Mouse (Mus musculus) CD4-positive, CD25-positive, alpha-beta regulatory T cell, adult 2 months (primary cell): ENCODE results near the gene Nmt1.
A peak's percentile ranks its signal among the peaks of the same experiment; 100 is the strongest.

Experiments
- DNase-seq: peaks from one replicate; pipeline ENCODE4 v3.0.0-alpha.2; 2012; ENCODE audit warnings: low read depth, low spot score

The Nmt1 gene

DNA sequence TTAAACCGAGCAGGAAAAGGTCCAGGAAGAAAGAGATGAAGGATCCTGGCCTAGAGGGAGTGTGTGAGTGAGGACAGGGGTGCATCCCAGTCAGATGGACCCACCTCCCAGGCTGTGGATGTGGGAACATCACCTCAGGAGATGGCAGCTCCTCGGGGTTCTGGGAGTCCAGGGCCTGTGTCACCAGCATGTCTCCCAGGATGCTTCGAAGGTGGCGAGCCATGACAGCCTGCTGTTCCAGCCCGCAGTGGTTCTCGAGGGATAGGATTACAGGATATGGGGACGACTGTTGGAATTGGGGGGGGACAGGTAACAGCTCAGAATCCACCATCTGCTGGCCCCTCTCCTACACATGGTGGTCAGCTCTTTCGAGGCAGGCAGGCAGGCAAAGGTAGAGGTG, 48.6 kb downstream of the Nmt1 start:
- no peak for DNase-seq

DNA sequence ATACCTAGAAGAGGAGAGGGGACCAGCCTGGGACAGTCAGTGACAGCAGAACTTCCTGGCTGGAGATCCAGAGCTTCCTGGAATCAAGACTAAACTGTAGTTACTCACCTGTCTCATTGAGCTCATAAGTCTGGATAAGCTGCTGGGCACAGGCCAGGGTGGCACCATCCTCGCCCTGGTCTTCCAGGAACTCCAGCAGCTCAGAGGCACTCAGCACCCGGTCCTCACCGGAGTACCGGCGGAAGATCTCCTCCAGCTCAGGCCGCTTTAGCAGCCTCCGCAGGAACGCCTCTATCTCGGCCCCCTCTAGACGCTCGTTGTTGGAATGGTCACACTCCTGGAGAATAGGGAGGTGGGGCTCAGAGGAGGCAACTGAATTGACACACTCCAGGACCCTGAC, 50.1 kb downstream of the Nmt1 start:
- DNase-seq = no peak

DNA sequence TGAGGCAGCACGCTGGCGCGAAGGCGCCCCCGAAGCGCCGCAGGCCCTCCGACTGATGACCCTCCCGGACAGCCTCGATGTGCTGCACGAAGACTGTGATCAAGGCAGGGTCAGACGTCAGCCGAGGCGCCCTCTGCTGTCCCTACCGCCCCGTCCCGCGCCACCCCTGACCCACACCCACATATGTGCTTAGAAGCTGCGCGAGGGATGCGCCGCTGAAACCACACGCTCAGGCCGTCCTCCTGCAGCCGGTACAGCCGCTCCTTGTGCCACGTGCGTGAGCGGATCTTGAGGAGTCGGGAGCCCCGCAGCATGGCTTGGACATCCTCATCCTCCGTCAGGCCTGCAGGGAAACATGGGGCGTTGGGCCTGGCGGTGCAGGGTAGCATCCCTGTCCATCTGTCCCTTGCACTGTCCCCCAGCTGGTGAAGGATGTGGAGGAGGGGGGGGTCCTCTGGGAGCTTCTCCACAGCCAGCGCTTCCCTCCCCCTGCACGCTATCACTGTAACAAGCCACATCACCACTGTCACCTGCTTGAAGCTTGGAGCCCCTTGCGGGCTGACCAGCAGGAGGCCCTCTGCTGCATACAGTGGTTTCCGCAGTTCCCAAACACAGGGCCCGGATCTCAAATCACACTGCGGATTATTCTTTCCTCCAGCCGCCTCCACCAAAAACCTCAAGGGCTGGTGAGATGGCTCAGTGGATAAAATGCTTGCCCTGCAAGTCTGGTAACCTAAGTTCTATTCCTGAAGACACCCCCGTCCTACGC, 52.5 kb downstream of the Nmt1 start:
- DNase-seq = no peak

DNA sequence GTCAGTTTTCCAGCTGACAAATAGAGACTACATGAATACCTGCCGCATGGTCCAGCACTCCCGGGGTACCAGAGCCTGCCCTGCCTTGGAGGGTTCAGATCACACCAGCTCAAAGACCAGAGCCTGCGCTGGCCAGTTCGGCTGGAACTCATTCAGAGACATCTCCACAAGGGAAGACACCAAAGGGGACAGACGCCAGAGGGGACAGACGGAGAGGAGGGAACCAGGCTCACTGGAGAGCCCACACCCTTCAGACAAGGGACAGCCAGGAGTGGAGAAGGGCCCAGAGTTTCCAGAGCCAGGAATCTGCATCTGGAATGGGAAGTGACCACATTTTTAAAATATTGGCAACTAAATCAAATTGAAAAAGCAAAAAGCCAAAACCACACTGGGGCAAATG, 53.6 kb downstream of the Nmt1 start:
- DNase-seq = no peak

DNA sequence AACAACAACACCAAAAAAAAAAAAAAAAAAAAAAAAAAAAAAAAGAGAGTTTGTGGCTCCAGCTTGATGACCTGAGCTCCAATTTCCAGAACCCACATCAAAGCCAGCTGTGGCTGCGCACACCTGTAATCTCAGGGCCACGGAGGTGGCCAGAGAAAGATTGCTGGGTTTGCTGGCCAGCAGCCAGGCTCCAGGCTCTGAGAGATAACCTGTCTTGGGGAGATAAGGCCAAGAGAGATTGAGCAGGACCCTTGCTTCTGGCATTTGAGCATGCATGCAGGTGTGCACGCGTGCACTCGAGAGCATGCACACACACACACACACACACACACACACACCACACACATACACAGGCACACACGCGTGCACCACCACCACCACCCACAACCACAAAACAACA, 65.3 kb downstream of the Nmt1 start:
- DNase-seq = no peak

DNA sequence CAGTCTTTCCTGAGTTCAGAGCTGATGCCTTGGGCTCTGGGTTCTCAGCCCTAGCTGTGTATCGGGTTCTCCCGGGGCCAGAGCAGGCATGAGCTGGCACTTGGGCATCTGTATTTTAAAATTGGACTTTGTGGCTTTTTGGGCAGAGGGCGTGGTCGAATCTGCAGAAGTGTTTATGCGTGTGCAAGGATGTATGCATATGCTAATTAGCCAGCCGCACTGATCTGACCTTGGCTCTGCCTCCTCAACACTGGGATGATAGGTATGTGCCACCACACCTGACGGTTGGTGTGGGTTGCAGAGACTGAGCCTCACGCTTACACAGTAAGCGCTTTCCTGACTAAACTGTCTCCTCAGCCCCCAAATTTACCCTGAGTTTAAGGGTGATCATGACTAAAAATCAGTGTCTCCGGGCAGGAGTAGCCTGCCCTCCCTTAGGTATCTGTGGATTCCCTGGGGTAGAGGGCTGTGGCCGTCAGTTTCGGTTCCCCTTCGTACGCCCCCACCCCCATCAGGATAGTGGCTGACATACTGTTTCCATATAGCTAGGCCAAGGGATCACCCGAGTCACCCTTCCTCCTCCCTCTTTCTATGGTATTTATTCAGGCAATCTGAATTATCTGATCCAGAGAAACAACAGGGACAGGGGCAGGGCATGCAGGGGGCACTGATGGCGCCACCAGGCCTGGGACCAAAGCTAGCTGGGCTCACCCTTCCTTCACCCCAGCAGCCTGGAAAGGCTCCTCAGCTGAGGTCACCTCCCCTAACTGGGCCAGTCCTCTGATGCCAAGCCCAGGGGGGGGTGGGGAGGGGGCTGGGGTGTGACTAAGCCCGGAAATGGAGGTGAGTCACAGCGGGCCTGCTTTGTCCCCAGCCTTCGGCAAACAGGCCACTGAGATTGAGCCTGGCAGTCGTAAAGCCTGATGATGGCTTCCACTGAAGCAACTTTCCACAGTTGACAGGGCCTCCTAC, 66.2 kb downstream of the Nmt1 start:
- DNase-seq = no peak

DNA sequence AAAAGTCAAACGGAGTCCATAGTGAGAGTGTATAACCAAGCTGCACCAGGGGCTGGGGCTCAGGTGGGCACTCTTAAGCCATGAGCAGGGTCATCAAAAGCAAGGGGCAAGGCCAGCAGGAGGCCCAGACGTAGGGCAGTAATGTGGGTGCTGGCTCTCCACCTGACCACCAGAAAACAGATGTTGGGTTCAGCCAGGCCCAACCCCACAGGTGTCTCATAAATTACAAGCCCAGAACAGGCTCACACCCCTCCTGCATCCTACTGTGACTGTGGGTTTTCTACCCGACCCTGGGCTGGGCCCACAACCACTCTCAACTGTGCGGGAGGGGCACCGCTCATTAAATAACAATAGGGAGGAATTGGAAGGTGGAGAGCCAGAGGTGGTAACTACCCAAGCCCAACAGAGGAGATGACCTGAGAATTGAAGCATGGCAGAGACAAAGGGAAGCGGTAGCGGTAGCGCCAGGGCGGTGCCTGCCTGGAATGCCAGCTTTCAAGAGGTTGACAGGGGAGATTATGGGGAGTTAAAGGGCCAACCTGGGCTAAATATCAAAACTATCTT, 67.2 kb downstream of the Nmt1 start:
- no peak for DNase-seq

DNA sequence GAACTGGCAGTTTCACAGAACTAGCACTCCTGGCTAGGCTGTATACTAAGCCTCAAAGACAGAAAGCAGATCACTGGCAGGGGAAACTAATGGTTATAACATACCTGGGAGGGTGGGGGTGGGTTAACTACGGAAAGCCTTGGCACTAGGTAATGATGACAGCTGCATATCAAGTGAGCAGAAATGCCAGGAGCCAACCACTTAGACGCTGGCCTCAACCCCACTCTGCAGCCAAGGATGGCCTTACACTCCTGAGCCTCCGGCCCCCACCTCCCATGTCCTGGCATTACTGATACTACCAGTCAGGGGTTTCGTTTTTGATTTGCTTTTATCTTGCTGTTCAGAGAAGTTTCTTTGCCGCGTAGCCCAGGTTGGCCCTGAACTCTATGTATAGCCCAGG, 67.8 kb downstream of the Nmt1 start:
- DNase-seq = no peak

DNA sequence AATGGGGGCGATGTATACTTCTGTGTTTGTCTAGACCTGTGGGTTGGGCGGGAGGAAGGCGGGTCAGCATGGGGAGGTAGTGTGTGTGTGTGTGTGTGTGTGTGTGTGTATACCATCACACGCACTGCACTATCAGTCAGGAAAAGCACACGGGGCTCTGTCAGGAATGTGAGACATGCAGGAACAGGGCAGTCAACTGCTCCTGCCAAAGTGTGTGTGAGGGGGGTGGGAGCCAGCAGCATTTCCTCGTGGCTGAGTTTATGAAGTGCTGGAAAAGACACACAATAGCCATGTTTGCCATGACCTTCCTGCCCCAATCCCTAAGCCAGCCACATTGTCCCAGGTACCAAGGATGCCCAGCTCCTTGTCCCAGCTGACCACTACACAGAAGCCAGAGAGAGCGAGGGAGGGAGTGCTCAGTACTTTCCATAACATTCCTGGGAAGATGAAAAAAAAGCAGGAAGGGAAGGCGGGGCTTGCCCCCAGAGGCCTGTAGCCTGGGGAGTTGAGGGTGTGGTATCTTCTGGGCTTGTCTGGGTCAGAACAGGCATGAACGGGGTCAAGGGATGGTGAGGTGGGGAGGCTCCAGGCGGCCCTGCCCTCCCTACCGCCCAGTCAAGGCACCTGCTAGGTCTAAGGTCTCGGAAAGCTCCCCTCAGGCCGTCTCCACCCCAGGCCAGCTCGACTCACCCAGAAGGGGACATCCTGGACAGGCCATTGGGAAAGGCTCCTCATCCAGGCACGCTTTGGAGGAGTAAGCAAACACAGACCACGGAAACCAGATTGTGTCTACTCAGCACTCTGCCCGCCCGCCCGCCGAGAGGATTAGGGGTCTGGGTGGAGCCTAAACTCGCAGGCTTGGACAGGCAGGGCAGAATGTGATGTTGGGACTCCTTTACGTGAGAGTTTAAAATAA, 69.2 kb downstream of the Nmt1 start:
- no peak for DNase-seq

DNA sequence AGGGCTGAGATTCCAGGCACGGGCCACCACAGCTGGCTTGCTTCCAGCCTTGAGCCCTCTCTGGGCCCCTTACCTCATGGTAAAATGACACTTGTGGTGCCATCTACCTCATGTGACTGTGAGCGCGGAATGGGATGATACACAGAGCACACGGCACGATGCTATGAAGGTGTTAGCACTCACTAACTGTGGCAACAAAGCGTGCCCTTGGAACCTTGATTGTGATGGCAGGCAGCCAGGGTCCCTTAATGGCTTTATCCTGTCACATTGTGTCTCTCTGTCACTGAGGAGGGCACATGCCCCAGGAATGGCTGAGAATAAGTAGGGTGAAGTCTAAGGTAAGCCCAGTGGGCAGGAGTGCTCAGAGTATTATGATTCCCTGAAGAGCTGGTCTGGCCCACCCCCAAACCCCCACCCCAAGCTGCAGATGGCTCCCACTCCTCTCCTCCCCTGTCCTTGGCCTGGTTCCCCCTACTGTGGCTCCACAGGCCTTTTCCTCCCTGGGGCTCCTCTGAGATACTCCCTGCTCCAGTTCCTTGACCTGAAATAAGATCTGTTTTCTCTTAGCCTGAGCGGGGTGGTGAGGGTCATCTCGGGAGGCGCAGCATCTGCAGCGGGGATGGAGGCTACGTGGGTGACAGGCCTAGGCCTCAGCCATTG, 70.7 kb downstream of the Nmt1 start:
- DNase-seq = no peak

DNA sequence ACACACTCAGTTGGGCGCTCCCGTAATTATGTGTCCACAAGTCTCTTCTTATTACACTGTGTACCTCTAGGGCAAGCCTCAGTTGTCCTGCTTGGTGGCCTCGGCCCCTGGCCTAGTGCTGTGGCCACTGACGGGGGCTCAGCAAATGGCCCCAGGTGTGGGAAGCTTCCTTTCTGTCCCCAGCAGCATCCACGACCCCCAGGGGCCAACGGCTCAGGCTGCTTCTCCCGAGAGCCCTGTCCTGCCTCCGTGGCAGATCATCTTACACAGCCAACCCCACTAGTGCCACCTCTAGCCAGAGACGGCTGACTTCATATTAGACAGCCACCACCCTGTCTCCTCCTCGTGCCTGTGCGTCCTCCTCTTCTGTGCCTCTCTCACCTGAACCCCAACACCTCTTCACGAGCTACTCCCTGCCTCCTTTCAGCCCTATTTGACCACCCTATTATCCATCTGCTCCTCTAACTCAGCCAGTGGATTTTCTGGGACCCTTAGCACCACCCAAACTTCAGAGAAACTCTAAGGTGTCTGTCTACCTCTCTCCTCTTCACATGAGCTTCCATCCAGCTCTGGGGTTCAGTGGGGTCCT, 71.5 kb downstream of the Nmt1 start:
- DNase-seq = no peak

DNA sequence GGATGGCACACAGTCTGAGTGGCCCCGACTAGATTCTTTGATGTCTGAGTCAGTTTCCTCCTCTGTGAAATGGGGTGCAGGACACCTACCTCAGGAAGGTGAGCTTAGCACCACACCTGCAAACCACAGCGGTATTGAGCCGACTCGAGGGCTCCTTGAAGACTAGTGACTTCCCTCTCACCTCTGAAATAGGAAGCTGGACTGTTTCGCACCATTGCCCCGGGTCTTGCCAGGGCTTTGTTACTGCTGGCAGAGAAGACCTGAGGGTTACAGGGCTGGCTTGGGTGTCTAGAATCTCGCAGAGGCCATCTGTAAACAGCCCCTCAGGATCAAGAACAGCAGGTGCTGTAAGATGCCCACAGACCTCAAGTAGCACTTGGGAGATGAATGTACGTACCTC, 72.4 kb downstream of the Nmt1 start:
- no peak for DNase-seq

DNA sequence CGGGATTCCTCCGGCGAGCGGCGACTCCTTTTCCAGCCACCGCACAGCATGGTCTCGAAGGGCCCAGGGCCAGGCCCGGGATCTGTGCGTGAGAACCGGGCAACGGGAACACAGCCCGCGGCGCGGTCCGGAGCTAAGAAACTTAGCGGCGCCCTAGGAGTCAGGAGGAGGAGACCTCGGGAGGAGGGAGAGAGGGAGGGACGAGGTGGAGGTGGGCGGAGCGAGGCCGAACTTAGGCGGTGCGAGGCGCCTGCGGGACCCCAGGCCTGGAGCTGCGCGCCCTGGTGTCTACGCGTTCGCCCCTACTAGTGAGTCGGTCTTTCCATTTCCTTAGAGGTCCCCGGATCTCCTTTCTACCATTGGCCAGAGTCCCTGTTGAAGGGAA, 73.5 kb downstream of the Nmt1 start, which contains the start of the genes Plcd3 and Acbd4:
Plcd3 (minus strand) TSS at position 178 of the 385 bp plus-strand sequence.
Acbd4 (plus strand) TSS at position 202 of the 385 bp plus-strand sequence.
- DNase-seq = peak; percentile 70

DNA sequence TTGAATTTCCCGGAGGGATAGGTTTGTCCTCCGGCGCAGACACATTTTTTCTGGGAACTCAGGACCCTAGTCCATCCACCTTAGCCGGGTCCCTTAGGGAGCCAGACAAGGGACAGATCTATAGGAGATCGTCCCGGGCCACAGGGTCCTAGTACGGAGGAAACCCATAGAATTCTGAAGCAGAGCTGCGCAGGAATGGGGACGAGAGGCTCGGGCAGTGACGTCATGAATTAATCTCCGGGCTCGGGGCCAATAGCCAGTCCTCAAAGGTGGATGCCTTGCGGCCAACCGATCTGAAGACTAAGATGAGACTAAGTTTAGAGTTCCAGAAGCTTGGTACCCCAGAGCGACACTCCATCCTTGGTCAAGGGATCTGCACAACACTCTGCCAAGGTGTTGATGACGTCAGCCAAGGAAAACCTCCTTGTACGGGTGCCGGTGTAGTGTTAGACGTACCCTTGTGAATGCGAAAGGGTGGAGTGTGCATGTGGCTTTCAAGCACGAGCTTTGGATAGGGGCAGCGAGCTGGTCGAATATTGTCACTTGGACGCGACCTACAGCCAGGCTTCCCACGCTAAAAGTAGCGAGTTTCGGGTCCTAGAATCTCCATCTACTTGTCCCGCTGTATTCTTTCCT, 74.0 kb downstream of the Nmt1 start:
- DNase-seq = peak; percentile 65

DNA sequence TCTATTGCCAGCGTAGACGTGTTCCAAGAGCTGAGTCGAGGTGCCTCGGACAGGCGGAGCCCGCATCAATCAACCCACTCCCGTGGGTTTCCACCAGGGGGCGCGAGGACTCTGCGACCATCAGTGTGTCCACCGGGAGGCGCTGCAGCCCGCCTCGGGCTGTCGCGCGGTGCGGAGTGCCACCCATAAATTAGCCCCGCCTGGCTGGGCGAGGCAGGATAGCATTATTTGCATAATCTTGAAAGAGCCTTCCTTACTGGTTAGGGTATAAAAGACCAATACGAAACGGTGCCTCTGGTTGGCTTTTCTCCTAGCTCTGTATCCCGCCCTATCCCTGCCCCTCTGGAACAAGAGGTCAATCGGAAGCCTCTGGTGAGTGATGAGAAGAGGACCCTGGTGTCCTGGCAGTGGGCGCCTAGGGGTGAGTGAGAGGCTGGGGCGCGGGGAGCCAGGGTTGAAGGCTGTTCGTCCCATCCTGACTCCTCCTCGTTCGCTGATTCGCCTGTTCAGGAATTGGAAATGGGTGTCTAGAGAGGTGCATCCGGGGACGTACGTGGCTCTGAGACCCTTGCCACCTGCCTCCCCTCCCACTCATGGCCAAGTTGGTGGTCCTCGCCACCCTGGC, 74.8 kb downstream of the Nmt1 start:
- DNase-seq = peak; percentile 97

DNA sequence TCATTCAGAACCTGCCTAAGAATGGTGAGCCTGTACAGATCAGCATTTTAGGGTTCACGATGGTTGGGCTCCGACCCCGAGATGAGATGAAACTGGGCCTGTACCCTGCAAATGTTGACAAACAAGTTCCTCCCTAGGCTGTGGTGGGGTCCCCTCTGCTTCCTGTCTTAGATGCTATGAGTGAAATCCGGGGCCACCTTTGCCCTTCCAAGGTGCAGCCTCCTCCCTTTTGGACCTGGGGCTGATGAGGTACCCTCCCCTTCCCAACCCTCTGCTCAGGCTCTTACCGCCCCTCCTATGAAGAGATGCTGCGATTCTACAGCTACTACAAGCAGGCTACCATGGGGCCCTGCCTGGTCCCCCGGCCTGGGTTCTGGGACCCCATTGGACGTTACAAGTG, 75.6 kb downstream of the Nmt1 start:
- no peak for DNase-seq

DNA sequence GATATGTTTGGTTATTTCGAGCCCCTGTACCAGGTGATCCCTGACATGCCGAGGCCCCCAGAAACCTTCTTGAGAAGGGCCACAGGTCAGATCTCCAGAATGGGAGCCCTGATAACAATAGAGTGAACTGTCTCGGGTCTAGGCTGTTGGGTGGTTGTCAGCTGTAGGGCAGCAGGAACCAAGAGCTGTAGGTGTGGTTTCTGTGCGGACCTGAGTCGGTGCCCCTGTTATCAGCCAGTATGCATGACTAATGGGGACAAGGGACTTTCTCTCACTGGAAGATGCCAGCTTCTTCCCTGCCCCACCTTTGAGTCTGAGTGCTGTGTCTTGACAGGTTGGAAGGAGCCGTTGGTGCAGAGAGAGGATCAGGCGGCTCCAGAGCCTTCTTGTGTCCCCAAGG, 76.5 kb downstream of the Nmt1 start:
- no peak for DNase-seq

DNA sequence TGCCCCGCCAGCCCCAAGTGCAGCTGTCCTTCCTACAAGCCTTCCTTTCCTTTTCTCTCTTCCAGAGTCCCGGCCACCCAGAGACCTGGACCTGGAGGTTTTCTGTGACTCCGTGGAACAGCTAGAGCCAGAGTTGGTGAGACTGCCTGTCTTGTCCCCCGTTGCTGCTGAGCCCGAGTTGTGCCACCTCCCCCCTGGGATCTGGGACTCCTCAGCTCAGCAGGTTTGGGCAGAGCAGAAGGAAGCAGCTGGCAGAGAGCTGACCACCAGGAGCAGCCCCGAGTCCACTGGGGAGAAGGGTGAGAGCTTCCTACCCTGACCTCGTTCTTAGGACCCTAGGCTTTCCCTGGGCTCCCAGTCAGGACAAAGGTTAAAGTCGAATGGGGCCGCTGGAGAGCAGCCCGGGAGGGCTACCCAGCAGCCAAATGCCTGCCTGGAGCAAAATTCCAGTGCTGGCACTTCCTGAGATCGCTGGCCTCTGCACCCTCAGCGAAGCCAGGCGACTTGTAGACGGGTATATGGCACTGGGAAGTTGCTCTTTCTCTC, 77.3 kb downstream of the Nmt1 start:
- no peak for DNase-seq

DNA sequence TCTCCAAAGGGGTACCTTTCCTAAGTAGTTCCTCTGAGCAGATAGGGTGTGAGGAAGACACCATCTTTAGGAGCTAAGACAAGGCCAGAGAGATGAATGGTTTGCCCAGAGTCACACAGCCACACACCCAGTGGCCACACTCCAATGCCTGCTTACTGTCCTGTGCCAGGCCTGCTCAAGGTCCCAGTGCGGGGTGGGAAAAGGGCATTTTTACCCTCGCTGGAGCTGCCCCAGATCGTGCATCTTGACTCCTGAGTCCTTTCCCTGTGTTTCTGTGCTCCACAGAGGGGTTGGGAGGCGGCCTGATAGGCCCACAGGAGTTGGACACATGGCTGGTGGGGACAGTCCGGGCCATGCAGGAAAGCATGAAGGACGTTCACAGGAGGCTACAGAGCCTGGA, 77.8 kb downstream of the Nmt1 start:
- no peak for DNase-seq
